Mouse (Mus musculus) heart, adult 11 months (tissue): Measurements from ENCODE around the gene Slc27a1.
"Not testable (repeated sequence)": the region's sequence is repeated elsewhere in the genome, so short reads cannot be mapped to it uniquely, and the experiment has no call there.

Experiments used
- DNase-seq: peaks from one replicate; pipeline ENCODE4 v3.0.0; 2022

The Slc27a1 gene

GRCm38 (mm10) chr8:71568387-71568937 is at the start of gene Slc27a1:
Gene Slc27a1 (plus strand): TSS chr8:71568882.
- peak; percentile 99 for DNase-seq

DNA sequence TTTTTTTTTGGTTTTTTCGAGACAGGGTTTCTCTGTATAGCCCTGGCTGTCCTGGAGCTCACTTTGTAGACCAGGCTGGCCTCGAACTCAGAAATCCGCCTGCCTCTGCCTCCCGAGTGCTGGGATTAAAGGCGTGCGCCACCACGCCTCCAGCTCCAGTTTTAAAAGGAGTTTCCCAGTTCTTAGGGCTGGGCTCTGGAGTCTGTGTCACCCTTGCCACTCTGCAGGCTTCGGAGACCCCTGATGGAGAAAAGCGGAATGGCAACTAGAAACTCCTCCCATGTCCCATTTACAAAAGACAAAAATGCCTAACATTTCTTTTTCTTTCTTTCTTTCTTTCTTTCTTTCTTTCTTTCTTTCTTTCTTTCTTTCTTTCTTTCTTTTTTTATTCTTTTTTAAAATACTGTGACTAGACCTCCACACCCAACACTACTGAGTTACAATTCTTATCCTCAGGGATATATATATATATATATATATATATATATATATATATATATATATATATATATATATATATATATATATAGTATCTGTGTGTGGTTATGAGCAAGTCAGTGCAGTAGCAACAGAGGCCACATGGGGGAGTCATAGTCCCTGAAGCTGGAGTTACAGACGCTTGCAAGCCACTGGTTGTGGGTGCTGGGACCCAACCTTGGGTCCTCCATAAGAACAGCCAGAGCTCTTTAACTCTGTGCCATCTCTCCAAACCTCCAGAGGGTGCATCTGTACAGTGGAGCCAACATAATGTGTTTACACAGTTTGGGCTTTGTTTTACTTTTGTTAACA is 49.5 kb upstream of the Slc27a1 start:
- DNase-seq, result not testable (repeated sequence)

DNA sequence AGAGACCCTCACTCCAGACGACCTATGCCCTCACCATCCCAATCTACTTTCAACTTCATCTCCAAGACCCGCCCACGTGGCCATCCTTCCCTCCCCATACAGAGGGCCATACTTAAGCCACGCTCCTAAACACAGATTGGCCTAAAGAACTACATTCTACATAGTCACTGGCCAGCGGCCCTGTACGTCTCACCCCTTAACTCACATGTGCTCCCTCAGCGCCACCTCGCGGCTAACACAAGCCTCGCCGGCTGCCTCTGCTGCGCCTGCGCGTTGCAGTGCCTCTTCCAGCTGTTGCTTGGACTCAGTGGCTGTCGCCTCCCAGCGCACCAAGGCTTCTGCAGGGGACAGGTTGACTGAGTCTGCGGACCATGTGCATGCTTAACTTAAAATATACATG is 47.0 kb upstream of the Slc27a1 start:
- peak; percentile 99 for DNase-seq

- peak; percentile 91 for DNase-seq
Observed at GRCm38 (mm10) chr8:71525226-71526050, 43.2 kb upstream of the Slc27a1 start, which contains the start of gene Ccdc194. Gene Ccdc194 (minus strand): TSS chr8:71525711.

DNA sequence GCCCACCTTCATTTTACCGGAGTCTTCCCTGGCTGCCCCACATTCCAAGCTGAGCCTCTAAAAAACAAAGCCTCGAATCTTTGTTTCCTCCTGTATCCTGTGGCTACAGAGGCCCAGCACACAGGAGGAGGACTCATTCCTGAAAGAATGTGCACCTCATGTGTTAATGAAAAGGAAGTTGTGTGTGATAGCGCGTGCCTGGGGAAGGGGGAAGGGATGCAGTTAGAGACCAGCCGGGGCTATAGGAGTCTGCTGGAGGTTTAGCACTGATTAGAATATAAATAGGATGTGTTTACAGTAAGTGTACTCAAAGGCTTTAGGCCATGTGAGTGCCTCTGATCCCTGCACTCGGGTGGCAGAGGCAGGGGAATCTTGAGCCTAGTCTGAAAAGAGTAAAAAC is 42.4 kb upstream of the Slc27a1 start:
- peak; percentile 91 for DNase-seq

GRCm38 (mm10) chr8:71527162-71527870 is 41.4 kb upstream of the Slc27a1 start:
- DNase-seq, result peak; percentile 94

DNA sequence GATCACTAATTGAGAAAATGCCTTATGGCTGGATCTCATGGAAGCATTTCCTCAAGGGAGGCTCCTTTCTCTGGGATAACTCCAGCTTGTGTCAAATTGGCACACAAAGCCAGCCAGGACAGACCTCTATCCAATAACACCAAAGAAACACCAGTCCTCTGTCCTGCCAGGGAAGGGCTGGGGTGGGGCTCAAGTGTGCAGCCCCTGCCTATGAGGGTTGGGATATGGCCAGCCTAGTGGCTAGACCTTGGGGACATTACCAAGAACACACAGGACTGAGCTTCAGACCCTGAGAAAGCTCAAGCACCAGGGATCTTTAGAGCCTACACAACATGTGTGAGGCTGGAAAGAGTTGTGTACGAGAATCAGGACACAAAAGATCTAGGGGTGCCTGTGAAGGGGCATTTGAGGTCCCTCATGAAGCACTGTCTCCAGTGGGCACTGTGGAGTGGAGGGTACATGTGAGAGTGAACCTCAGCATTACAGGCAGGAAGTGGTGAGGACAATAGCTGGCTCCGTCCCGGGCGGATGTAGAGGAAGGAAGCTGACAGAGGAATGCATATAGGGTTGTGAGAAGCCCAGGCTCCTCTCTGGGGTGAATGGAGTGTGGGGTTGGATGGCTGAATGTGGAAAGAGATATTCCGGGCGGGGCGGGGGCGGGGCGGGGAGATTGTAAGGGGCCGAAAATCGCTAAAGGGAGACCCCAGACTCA is 40.2 kb upstream of the Slc27a1 start:
- DNase-seq, result peak; percentile 98

DNA sequence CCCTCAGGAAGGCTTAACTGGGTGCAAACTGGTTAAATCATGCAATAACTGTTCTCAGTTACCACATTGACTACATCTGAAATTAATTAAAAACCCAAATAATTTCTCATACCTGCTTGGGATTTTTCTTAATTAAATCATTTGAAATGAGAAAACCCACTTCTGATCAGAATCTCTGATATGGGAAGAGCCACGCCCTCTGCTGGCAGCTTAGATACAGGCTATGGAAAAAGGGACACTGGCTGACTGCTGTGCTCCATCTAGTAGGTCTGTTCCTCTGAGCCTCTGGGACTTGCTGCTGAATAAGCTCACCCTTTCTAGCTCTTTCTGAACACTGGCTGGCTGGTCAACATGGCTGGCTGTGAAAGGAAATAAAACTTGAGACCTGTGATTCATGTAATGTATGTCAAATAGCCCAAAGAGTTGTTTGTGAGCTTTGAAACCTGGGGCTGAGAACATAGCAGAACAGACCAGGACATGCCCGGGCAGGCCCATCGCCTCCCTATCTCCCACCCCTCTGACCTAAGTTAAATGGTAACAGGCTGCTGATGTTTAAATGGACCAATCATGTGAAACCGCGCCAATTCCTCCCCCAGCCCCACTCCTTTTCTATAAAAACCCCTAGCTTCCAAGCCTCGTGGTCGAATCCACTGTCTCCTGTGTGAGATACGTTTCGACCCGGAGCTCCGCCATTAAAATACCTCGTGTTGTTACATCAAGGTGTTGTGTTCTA is 37.8 kb upstream of the Slc27a1 start:
- DNase-seq, result peak; percentile 92

DNA sequence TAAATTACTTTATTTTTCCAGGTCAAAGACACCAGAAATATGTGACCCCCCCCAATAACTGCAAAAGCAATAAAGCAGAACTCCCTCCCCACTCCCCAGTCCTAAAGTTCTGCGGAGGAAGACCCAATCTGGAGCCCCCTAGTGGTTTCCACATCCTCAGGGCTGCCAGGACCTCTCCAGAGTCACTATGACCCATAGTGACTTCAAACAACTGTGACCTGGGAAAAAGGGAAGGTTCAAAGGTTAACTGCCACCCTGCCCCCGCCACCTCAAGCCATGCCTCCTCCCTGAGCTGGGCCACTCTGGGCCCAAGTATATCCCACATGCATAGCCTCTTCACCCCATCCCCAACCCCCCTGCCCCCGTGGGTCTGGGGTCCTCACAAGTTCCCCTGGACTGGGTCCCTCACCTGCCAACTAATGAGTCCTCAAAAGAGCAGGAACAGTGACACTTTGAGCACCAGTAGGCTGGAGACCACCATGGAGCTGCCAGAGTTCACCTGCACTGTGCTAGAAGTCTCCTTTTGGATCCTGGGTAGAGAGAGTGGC is 34.3 kb upstream of the Slc27a1 start:
- DNase-seq, result peak; percentile 93

DNA sequence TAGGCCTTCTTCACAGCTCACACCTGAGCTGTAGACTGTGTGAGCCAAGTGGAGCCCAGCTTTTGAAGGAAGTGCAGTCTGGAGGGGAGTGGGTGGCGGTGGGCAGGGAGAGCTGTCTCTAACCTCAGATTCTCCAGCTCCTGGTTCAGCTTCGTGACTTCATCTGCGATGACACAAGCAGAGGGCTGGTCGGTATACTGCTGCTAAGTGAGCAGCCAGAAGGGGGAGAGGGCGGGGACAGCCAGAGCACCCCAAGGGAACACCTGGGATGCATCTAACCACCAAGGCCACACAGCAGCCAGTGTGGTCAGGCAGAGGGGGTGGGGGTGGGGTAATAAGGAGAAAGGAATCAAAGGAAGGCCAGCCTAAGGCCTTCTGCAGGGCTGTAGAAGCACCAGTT is 33.0 kb upstream of the Slc27a1 start:
- peak; percentile 89 for DNase-seq

DNA sequence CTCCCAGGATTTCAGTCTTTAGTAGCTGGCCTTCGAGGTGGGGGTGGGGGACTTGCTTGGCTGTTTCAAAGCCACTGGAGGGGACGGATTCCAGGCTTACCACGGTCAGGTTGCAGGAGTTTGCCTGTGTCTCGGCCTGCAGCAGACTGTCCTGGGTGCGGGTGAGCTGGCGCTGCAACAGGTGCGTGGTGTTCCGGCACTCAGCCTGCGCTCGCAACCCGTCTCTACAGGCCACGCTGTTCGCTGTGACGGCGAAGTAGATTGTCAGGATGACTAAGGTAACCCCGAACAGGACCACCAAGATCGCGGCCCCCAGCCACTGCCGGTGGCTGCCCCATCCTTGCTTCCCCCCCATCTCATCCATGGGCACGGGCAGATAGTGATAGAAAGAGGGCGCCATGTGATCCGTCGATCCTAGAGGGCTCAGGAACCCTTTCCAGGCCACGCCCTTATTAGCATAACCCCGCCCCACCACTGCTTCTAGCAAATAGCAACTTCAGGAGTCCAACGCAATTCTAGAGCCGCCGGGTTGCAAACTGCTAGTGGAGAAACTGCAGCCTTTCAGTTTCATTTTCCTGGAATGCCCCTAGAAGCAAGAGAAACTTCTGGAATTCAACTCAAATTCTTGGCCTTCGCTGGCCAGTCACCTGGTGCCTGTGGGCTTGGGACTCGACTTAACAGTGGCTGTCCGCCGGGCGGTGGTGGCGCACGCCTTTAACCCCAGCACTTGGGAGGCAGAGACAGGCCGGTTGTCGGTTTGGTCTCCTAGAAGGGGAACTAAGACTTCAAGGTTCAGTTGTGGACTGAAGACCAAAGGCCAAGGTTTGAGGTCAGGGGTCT is 31.4 kb upstream of the Slc27a1 start, which contains the start of gene Bst2:
Bst2 (minus strand) TSS at position 429 of the 840 bp plus-strand sequence.
- DNase-seq, result peak; percentile 100

- peak; percentile 100 for DNase-seq
Observed at GRCm38 (mm10) chr8:71542632-71543343, 25.9 kb upstream of the Slc27a1 start, which contains the start of gene Mvb12a. Gene Mvb12a (plus strand): TSS chr8:71542922.

DNA sequence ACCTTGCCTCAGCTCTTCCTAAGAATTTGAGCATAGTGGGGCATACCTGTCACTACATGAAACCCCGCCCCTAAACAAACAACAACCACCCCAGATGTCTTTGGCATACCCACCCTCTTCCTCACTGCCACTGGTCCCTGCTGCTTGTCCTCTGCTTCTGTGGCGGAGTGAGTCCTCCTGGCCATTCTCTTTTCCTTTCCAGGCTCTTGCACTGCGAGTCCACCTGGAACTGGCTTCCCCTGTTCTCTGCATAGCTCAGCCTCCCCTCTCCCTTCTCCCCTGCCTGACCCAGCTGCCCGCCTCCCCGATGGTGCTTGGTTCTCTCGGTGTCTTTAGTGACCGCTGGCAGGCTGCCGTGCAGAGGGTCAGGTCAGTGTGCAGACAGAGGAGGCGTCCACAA is 24.9 kb upstream of the Slc27a1 start:
- DNase-seq, result peak; percentile 91

GRCm38 (mm10) chr8:71545053-71545452 is 23.6 kb upstream of the Slc27a1 start:
- peak; percentile 90 for DNase-seq

DNA sequence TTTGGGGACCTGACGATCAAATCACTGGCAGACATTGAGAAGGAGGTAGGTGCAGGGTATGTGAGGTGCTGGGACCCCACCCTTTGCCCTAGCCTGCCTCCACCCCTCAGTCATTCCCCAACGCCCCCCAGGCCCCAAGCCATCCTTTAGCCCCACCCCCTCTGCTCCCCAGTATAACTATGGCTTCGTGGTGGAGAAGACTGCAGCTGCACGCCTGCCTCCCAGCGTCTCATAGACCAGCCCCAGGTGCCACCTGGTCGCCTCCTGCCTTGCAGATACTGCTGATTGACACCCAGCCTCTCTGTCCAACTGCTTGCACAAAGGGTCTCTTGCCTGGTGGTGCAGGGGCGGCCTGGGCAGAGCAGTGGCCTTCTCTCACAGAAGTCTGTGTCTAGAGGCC is 21.1 kb upstream of the Slc27a1 start:
- DNase-seq, result no peak

- DNase-seq, result no peak
Observed at GRCm38 (mm10) chr8:71550754-71551153, 17.9 kb upstream of the Slc27a1 start.

- DNase-seq, result peak; percentile 87
Observed at GRCm38 (mm10) chr8:71552770-71553169, 15.9 kb upstream of the Slc27a1 start.

GRCm38 (mm10) chr8:71554001-71554400 is 14.7 kb upstream of the Slc27a1 start:
- no peak for DNase-seq

GRCm38 (mm10) chr8:71554644-71555043 is 14.0 kb upstream of the Slc27a1 start:
- DNase-seq, result no peak
